In the genomic region with DNA sequence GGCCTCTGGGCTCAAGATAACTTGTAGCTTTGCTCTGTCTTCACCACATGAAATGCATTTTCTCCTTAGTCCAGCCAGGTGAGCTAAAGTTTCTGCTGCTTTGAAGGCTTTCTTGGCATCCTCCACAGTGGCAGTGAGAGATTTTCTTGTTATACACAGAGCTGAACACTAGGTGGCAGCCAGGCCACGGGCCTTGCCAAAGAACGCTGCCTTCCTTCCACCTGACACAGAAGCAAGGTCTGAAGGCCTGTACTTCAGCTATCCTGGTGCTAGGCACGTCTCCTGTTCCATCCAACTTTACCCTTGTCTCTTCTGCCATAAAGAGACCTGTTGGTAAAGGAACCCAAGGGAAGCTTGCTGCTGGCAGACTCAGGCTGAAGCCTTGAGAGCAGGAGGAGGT, we compare ENCODE assay signal across 9 mouse cellular contexts. TPM values are rescaled to one million over a fixed set of nuclear protein-coding genes. Genes with fewer than 3 reads are reported as not detected.
DNase-seq lines count a peak whose midpoint lies in the region; ATAC-seq and TF ChIP-seq lines count a peak whose summit lies in the region.
"Had no signal": no experiment of that assay in that cellular context is flagged by ENCODE, and none has a peak within 500 bp of the region (broad histone marks: within the 10 kb centered on the region; RNA-seq: fewer than 3 reads in every experiment).

No protein-coding gene starts in this region.

- H3K4me2 ChIP-seq in midbrain, embryonic 15.5 days = no peak overlapping the region

- no peaks in the 10 kb centered on the region for H3K27me3 ChIP-seq in midbrain, embryonic 15.5 days (replicated peaks)
- H3K27me3 ChIP-seq: megakaryocyte, embryonic 14.5 days had no signal

- peak; percentile 42 to 69 for DNase-seq in heart, postnatal 10 days
- DNase-seq in heart, postnatal 25 days (ENCODE audit: low spot score) = no peak
- DNase-seq in fibroblast of lung, adult 2 months (ENCODE audit: low read depth) = peak; percentile 6
- DNase-seq in hindlimb bud, embryonic 11.5 days (ENCODE audit: extremely low spot score, low read depth, low spot score) = peak; percentile 28
- peak; percentile 18 to 28 for DNase-seq in left cerebral cortex, adult 8-10 months (ENCODE audit: low spot score in 2 of 2)
- DNase-seq in telencephalon, adult 2 months (ENCODE audit: low read depth, low spot score) = peak; percentile 24

- peak; percentile 90 for ATAC-seq in midbrain, embryonic 15.5 days (replicated peaks)

- intact Hi-C loops in heart, postnatal 10 days (cut with DNase I) = loop anchor here (1.0 to 2.0 kb wide), 3 partner anchors 230 to 364 kb away; no protein-coding TSS in a partner anchor
- intact Hi-C loops in heart, postnatal 25 days (cut with DNase I) = loop anchor here (1.0 to 5.0 kb wide), 2 partner anchors 277 to 364 kb away; no protein-coding TSS in a partner anchor

- H3K4me3 ChIP-seq in bone marrow, adult 2 months (replicated peaks; ENCODE audit: control insufficient read depth, low read depth, low read length) = no peak overlapping the region
- H3K4me3 ChIP-seq in midbrain, embryonic 15.5 days = no peak overlapping the region
- H3K4me3 ChIP-seq: megakaryocyte, embryonic 14.5 days had no signal

- no peaks in the 10 kb centered on the region for H3K36me3 ChIP-seq in midbrain, embryonic 15.5 days (replicated peaks)

- WGBS in bone marrow, adult 2 months = 9% methylated on average over 3 of the region's 3 CpGs
- WGBS in midbrain, embryonic 15.5 days = 8% methylated on average over 3 of the region's 3 CpGs

- TF ChIP-seq CTCF in bone marrow, adult 2 months (IDR thresholded peaks at IDR 0.05; ENCODE audit: control insufficient read depth, insufficient read depth, low read length) = peak; percentile 41; the same call in 1 of the 2 replicates

- H3K9ac ChIP-seq in midbrain, embryonic 15.5 days = no peak overlapping the region

- H3K9me3 ChIP-seq in midbrain, embryonic 15.5 days = no peaks in the 10 kb centered on the region
- H3K9me3 ChIP-seq: megakaryocyte, embryonic 14.5 days had no signal

- H3K27ac ChIP-seq in bone marrow, adult 2 months (ENCODE audit: control insufficient read depth, insufficient read depth, low read depth, low read length, poor library complexity) = no peak overlapping the region
- H3K27ac ChIP-seq in midbrain, embryonic 15.5 days = no peak overlapping the region

- TF ChIP-seq POLR2A in bone marrow, adult 2 months (IDR thresholded peaks at IDR 0.05; ENCODE audit: borderline replicate concordance, control insufficient read depth, low read depth, low read length) = no peak

- no peaks in the 10 kb centered on the region for H3K4me1 ChIP-seq in bone marrow, adult 2 months (ENCODE audit: control insufficient read depth, insufficient read depth, low read length)
- H3K4me1 ChIP-seq in midbrain, embryonic 15.5 days = no peaks in the 10 kb centered on the region
- H3K4me1 ChIP-seq: megakaryocyte, embryonic 14.5 days had no signal

RNA-seq across cellular contexts. Expression of a gene that starts 14.1 kb away (rescaled TPM):
- not detected for total RNA-seq in heart, postnatal 10 days (2021)
- not detected for total RNA-seq in heart, postnatal 25 days (2021)
- not detected in 2 replicates for polyA plus RNA-seq in bone marrow, adult 2 months (2011; ENCODE audit: insufficient read depth, insufficient read length, low replicate concordance, missing spikeins)
- not detected for total RNA-seq in left cerebral cortex, adult 8-10 months (2022)
- not detected in 2 replicates for polyA plus RNA-seq in midbrain, embryonic 15.5 days (2015; fragmentation: Nextera tagmentation; extraction: Ambion mirVana)
